Mouse (Mus musculus) testis, postnatal 10 days (tissue): Measurements from ENCODE around the gene Wdr17.

Experiments
- DNase-seq: peaks from one replicate; pipeline ENCODE4 v3.0.0; 2021; ENCODE audit warnings: low spot score

The Wdr17 gene

GRCm38 (mm10) chr8:54597386-54597785, 289.6 kb downstream of the Wdr17 start:
- no peak for DNase-seq

DNA sequence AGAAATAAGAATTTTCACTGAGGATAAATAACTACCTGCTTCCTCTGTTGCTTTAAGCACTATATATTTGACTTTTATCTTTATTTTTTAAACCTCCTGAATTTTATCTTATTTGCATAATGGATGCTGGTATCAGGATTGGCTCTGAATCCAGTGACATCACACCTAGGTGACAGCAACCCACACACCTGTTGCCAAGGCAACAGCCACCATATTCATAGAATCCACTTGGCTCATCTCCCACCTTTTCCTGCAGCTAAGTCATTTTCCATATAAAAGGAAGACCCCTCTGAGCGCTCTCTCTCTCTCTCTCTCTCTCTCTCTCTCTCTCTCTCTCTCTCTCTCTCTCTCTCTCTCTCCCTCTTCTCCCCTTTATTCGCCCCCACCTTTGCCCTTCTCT, 290.0 kb downstream of the Wdr17 start:
- DNase-seq, result no peak

DNA sequence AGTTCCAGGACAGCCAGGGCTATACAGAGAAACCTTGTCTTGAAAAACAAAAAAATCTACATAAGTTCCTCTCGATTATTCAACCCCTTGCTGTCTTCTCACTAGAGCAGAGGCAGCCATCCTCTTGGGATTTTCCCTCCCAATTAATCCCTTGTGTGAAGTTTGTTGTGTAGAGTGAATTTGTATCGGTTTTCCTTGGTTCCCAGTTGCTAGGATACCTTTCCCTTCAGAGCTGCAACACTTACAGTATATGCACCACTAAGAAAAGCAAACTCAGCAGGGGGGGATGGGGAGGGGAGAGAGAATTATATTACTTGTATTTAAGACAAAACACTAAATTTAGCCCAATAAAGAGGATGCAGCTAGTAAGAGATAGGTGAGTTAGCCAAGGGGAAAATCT, 290.9 kb downstream of the Wdr17 start:
- no peak for DNase-seq

GRCm38 (mm10) chr8:54594634-54595033, 292.4 kb downstream of the Wdr17 start:
- no peak for DNase-seq

DNA sequence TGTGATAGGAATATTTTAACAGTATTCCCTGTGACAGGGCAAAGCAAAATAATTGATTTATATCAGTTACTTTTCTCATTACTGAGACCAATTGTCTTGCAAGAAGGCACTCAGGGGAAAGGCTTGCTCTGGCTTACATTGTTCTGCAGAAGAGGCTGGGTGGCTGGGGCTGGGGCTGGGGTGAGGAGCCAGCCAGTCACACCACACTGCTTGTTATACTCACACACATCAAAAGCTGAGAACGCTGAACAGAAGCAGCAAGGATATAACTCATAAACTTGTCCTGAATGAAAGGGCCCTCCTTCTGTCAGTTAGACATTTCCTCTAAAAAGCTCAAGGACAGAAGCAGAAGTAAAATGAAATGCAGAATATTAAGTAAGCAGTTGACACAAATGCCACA, 304.1 kb downstream of the Wdr17 start:
- DNase-seq, result no peak

DNA sequence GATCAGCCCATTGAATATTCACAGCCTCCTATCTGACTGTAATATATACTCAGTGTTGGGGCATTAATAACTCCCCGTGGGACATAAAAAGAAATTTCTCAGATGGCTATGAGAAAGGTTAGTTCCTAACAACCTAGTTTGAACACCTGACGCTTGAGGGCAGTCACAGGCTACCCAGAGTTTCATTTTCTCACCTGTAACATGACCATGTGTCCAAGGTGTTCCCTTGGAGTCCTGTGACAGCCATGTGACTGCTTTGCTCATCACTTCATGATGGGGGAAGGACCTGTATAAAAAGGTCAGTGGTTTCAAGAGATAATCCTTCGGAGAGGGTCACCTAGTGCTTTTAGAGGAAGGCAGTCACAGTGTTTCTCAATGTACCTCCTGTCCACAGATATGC, 305.5 kb downstream of the Wdr17 start:
- DNase-seq, result no peak
